Mouse (Mus musculus) embryonic facial prominence, embryonic 11.5 days (tissue): ENCODE data around the gene Gm10715. TPM values are rescaled to one million over a fixed set of nuclear protein-coding genes. Genes with fewer than 3 reads are reported as not detected.
"Not testable (repeated sequence)": the region's sequence is repeated elsewhere in the genome, so short reads cannot be mapped to it uniquely, and the experiment has no call there.

Experiments used
- ATAC-seq: fragments of 200-750 bp; cut with Nextera tagmentation; replicated peaks from 2 replicates; pipeline ENCODE4 v1.8.0; 2017; ENCODE audit warnings: low read depth; ENCODE audit not compliant: insufficient number of reproducible peaks, low FRiP score, low TSS enrichment
- DNase-seq: peaks from one replicate; pipeline ENCODE4 v3.0.0-alpha.2; 2015; ENCODE audit warnings: low spot score
- H3K27ac ChIP-seq: fragments of 300-500 bp; sonication (generic); replicated peaks from 2 replicates; pipeline ENCODE4 v1.5.1; 2014; ENCODE audit warnings: mild to moderate bottlenecking, low read depth, low read length, control low read depth
- H3K27me3 ChIP-seq: fragments of 300-500 bp; sonication (generic); 2 replicates; pipeline ENCODE4 v1.6.1; 2014; ENCODE audit warnings: mild to moderate bottlenecking, low read length, moderate library complexity, mixed read lengths; ENCODE audit not compliant: control insufficient read depth, insufficient read depth
- H3K36me3 ChIP-seq: fragments of 300-500 bp; sonication (generic); replicated peaks from 2 replicates; pipeline ENCODE4 v1.6.1; 2014; ENCODE audit warnings: low read depth, mild to moderate bottlenecking, low read length, moderate library complexity, mixed read lengths; ENCODE audit not compliant: control insufficient read depth, insufficient read depth
- H3K4me1 ChIP-seq: fragments of 300-500 bp; sonication (generic); 2 replicates; pipeline ENCODE4 v1.6.1; 2014; ENCODE audit warnings: low read length, mixed read lengths; ENCODE audit not compliant: control insufficient read depth, insufficient read depth
- H3K4me2 ChIP-seq: fragments of 300-500 bp; sonication (generic); 2 replicates; pipeline ENCODE4 v1.6.1; 2014; ENCODE audit warnings: low read depth, mild to moderate bottlenecking, control low read depth, low read length, moderate library complexity
- H3K4me3 ChIP-seq: fragments of 300-500 bp; sonication (generic); 2 replicates; pipeline ENCODE4 v1.5.1; 2014; ENCODE audit warnings: low read depth, low read length, control low read depth
- H3K9ac ChIP-seq: fragments of 300-500 bp; sonication (generic); replicated peaks from 2 replicates; pipeline ENCODE4 v1.6.1; 2014; ENCODE audit warnings: mild to moderate bottlenecking, control low read depth, low read length
- H3K9me3 ChIP-seq: fragments of 300-500 bp; sonication (generic); replicated peaks from 2 replicates; pipeline ENCODE4 v1.6.1; 2016; ENCODE audit warnings: mild to moderate bottlenecking, low read length, inconsistent platforms, mixed read lengths; ENCODE audit not compliant: control insufficient read depth
- WGBS: fragments of 180-500 bp; shearing (Covaris S2); extraction: QIAGEN DNeasy Blood & Tissue Kit; methylation state at CpG from one replicate; pipeline ENCODE4 v1.1.7; 2014; 5-methylcytosine and 5-hydroxymethylcytosine counted together
- polyA plus RNA-seq: library from polyadenylated mRNA; unstranded; fragments of >200 nt; fragmentation: Nextera tagmentation; extraction: Ambion mirVana; gene quantifications from 2 replicates; pipeline ENCODE4 v1.2.1, GENCODE M21; 2014

Gene Gm10715
- polyA plus RNA-seq, 1 experiment from 2014 or later: not detected

GRCm38 (mm10) chr9:3009331-3009730 lies 27.3 kb upstream of the Gm10715 start:
- not testable (repeated sequence) for DNase-seq, H3K36me3 ChIP-seq, H3K4me2 ChIP-seq, H3K9ac ChIP-seq, H3K27me3 ChIP-seq, H3K4me1 ChIP-seq, H3K9me3 ChIP-seq, H3K27ac ChIP-seq, H3K4me3 ChIP-seq
- no CpG with 5 or more reads among the region's 5 CpGs for WGBS
- peak; percentile 64; the same call in 1 of the 2 replicates for ATAC-seq

- not testable (repeated sequence) for H3K4me1 ChIP-seq, H3K27ac ChIP-seq, DNase-seq, H3K4me3 ChIP-seq, H3K36me3 ChIP-seq, H3K4me2 ChIP-seq, H3K9me3 ChIP-seq, H3K9ac ChIP-seq, H3K27me3 ChIP-seq, ATAC-seq
- WGBS: 85% methylated on average over 2 of the region's 7 CpGs
These were observed 24.5 kb upstream of the Gm10715 start for GRCm38 (mm10) chr9:3012054-3012621.

- no CpG with 5 or more reads among the region's 11 CpGs for WGBS
- DNase-seq: not testable (repeated sequence)
These were observed 23.9 kb upstream of the Gm10715 start, which contains the start of gene Gm10721 for GRCm38 (mm10) chr9:3012733-3013279. Gene Gm10721 (plus strand): TSS chr9:3013140.

GRCm38 (mm10) chr9:3015354-3015753 lies 21.3 kb upstream of the Gm10715 start, which contains the start of gene Gm10720:
Gene Gm10720 (plus strand): TSS chr9:3015654.
- not testable (repeated sequence) for H3K9me3 ChIP-seq, H3K27me3 ChIP-seq, H3K36me3 ChIP-seq, ATAC-seq, H3K4me3 ChIP-seq, H3K27ac ChIP-seq, H3K9ac ChIP-seq, H3K4me2 ChIP-seq, DNase-seq, H3K4me1 ChIP-seq
- 66% methylated on average over 4 of the region's 9 CpGs for WGBS

More at GRCm38 (mm10) chr9:3012733-3013279, 23.9 kb upstream of the Gm10715 start, which contains the start of gene Gm10721:
- not testable (repeated sequence) for H3K4me3 ChIP-seq, H3K9me3 ChIP-seq, H3K36me3 ChIP-seq, H3K9ac ChIP-seq, H3K27me3 ChIP-seq, H3K27ac ChIP-seq, H3K4me1 ChIP-seq, H3K4me2 ChIP-seq
- ATAC-seq: 0 out of 2 replicates have a peak, but pooled peaks have one; percentile 40

- H3K4me3 ChIP-seq, H3K4me2 ChIP-seq, H3K27ac ChIP-seq, H3K9me3 ChIP-seq, DNase-seq, H3K27me3 ChIP-seq, H3K9ac ChIP-seq, H3K4me1 ChIP-seq, ATAC-seq, H3K36me3 ChIP-seq: not testable (repeated sequence)
- 68% methylated on average over 4 of the region's 6 CpGs for WGBS
These were observed 20.8 kb upstream of the Gm10715 start for GRCm38 (mm10) chr9:3015896-3016295.

GRCm38 (mm10) chr9:3017108-3017507 lies 19.6 kb upstream of the Gm10715 start, which contains the start of gene Gm10719:
Gene Gm10719 (plus strand): TSS chr9:3017408.
- WGBS: no CpG with 5 or more reads among the region's 9 CpGs
- not testable (repeated sequence) for H3K4me2 ChIP-seq, H3K9me3 ChIP-seq, H3K9ac ChIP-seq, DNase-seq, H3K4me1 ChIP-seq, H3K36me3 ChIP-seq, H3K27me3 ChIP-seq, H3K27ac ChIP-seq, H3K4me3 ChIP-seq, ATAC-seq

GRCm38 (mm10) chr9:3018944-3019343 lies 17.7 kb upstream of the Gm10715 start:
- not testable (repeated sequence) for H3K4me2 ChIP-seq, DNase-seq
- 71% methylated on average over 9 of the region's 9 CpGs for WGBS

More at GRCm38 (mm10) chr9:3018944-3019343, 17.7 kb upstream of the Gm10715 start:
- not testable (repeated sequence) for H3K9ac ChIP-seq, H3K9me3 ChIP-seq, H3K27me3 ChIP-seq, H3K36me3 ChIP-seq, H3K4me3 ChIP-seq, ATAC-seq, H3K27ac ChIP-seq, H3K4me1 ChIP-seq
